Mouse (Mus musculus): Measurements from ENCODE around the gene Eng.

- no peak; the same call in 1 of the 2 replicates for TF ChIP-seq CTCF (IDR thresholded peaks at IDR 0.05; ENCODE audit: control insufficient read depth, insufficient read depth, insufficient replicate concordance, low read depth, low read length)
- TF ChIP-seq POLR2A (IDR thresholded peaks at IDR 0.05; ENCODE audit: control insufficient read depth, low read depth, low read length), result no peak
Observed at GRCm38 (mm10) chr2:32645647-32646046, 748 bp upstream of the Eng start.
